Mouse (Mus musculus): ENCODE measurements around the gene Klhl29. TPM values are rescaled to one million over a fixed set of nuclear protein-coding genes. Genes with fewer than 3 reads are reported as not detected.

Gene Klhl29
- total and polyA plus RNA-seq, 3 experiments = not detected

- Histone ChIP-seq H3K4me3 (ENCODE audit: control insufficient read depth in 1 of 2, insufficient read depth in 1 of 2, low read depth in 2 of 2, low read length in 2 of 2) (no peak overlapping the region), H3K27ac (ENCODE audit: control insufficient read depth, low read depth, low read length) (no peak overlapping the region), H3K9ac (ENCODE audit: control insufficient read depth, low read depth, low read length, poor library complexity, severe bottlenecking) (no peak overlapping the region), H3K9me3 (replicated peaks; ENCODE audit: insufficient read depth, low read length) (no peaks in the 10 kb centered on the region), H3K27me3 (ENCODE audit: control insufficient read depth in 1 of 2, insufficient read depth in 2 of 2, low read length in 2 of 2) (no peaks in the 10 kb centered on the region), H3K4me1 (ENCODE audit: control insufficient read depth in 1 of 2, insufficient read depth in 2 of 2, low read length in 2 of 2) (no peaks in the 10 kb centered on the region), H3K36me3 (ENCODE audit: control insufficient read depth in 1 of 2, insufficient read depth in 2 of 2, low read length in 2 of 2) (no peaks in the 10 kb centered on the region), H3K79me2 (ENCODE audit: control insufficient read depth, insufficient read depth, low read length, poor library complexity) (no peaks in the 10 kb centered on the region)
- no peak for DNase-seq (ENCODE audit: low read depth, low spot score)
- TF ChIP-seq POLR2AphosphoS5 (IDR thresholded peaks at IDR 0.05; ENCODE audit: borderline replicate concordance, low read depth, low read length) (no peak), MYB (IDR thresholded peaks at IDR 0.05; ENCODE audit: low read depth, low read length) (no peak), ZC3H11A (IDR thresholded peaks at IDR 0.05; ENCODE audit: low read depth, low read length) (no peak), TCF12 (IDR thresholded peaks at IDR 0.05; ENCODE audit: low read depth, low read length) (no peak), ZNF384 (IDR thresholded peaks at IDR 0.05; ENCODE audit: low read depth, low read length) (no peak), SMC3 (IDR thresholded peaks at IDR 0.05; ENCODE audit: low read depth, low read length) (no peak), CHD1 (IDR thresholded peaks at IDR 0.05; ENCODE audit: low read depth, low read length) (no peak), USF2 (IDR thresholded peaks at IDR 0.05; ENCODE audit: borderline replicate concordance in 1 of 2, insufficient read depth in 1 of 2, low read depth in 1 of 2, low read length in 2 of 2) (no peak), ZMIZ1 (IDR thresholded peaks at IDR 0.05; ENCODE audit: low read depth, low read length) (no peak), CHD2 (IDR thresholded peaks at IDR 0.05; ENCODE audit: low read length) (no peak), MXI1 (IDR thresholded peaks at IDR 0.05; ENCODE audit: low read depth, low read length) (no peak), TAL1 (IDR thresholded peaks at IDR 0.05; ENCODE audit: low read length) (no peak), NRF1 (IDR thresholded peaks at IDR 0.05; ENCODE audit: insufficient read depth, low read depth, low read length, poor library complexity, severe bottlenecking) (no peak), POLR2A (IDR thresholded peaks at IDR 0.05; ENCODE audit: control insufficient read depth in 1 of 2, insufficient read depth in 1 of 2, low read depth in 1 of 2, low read length in 2 of 2, poor library complexity in 1 of 2) (no peak)
Measured at GRCm38 (mm10) chr12:5107795-5108194, 267.7 kb downstream of the Klhl29 start.

- H3K27me3 ChIP-seq (ENCODE audit: control insufficient read depth in 1 of 2, insufficient read depth in 2 of 2, low read length in 2 of 2) = no peaks in the 10 kb centered on the region
- TF ChIP-seq USF1 (IDR thresholded peaks at IDR 0.05; ENCODE audit: low read depth, low read length) = no peak
- no peak for TF ChIP-seq JUND (IDR thresholded peaks at IDR 0.05; ENCODE audit: low read depth, low read length)
- no peak for TF ChIP-seq UBTF (IDR thresholded peaks at IDR 0.05; ENCODE audit: borderline replicate concordance, insufficient read depth, low read depth, low read length)
- TF ChIP-seq ETS1 (IDR thresholded peaks at IDR 0.05; ENCODE audit: low read depth, low read length) = no peak
- no peak for TF ChIP-seq ZNF384 (IDR thresholded peaks at IDR 0.05; ENCODE audit: low read depth, low read length)
- TF ChIP-seq MYB (IDR thresholded peaks at IDR 0.05; ENCODE audit: low read depth, low read length) = no peak
- no peak for TF ChIP-seq ZKSCAN1 (IDR thresholded peaks at IDR 0.05; ENCODE audit: low read depth, low read length)
- no peak for TF ChIP-seq CHD1 (IDR thresholded peaks at IDR 0.05; ENCODE audit: low read depth, low read length)
- TF ChIP-seq BHLHE40 (IDR thresholded peaks at IDR 0.05; ENCODE audit: borderline replicate concordance, low read depth, low read length) = no peak
- no peak for TF ChIP-seq ZMIZ1 (IDR thresholded peaks at IDR 0.05; ENCODE audit: low read depth, low read length)
- TF ChIP-seq EP300 (IDR thresholded peaks at IDR 0.05; ENCODE audit: low read depth in 1 of 2, low read length in 2 of 2) = no peak
- no peak for TF ChIP-seq E2F4 (IDR thresholded peaks at IDR 0.05; ENCODE audit: borderline replicate concordance, low read depth, low read length)
- no peak for TF ChIP-seq HCFC1 (IDR thresholded peaks at IDR 0.05; ENCODE audit: low read depth, low read length)
- no peak for TF ChIP-seq NELFE (IDR thresholded peaks at IDR 0.05; ENCODE audit: low read depth, low read length)
- no peak for TF ChIP-seq TCF12 (IDR thresholded peaks at IDR 0.05; ENCODE audit: low read depth, low read length)
- TF ChIP-seq RAD21 (IDR thresholded peaks at IDR 0.05; ENCODE audit: low read depth, low read length) = no peak
- no peak for TF ChIP-seq MAZ (IDR thresholded peaks at IDR 0.05; ENCODE audit: low read depth, low read length)
- no peak for TF ChIP-seq NRF1 (IDR thresholded peaks at IDR 0.05; ENCODE audit: insufficient read depth, low read depth, low read length, poor library complexity, severe bottlenecking)
- TF ChIP-seq SMC3 (IDR thresholded peaks at IDR 0.05; ENCODE audit: low read depth, low read length) = no peak
- TF ChIP-seq ELF1 (IDR thresholded peaks at IDR 0.05; ENCODE audit: low read depth, low read length) = no peak
- H3K4me3 ChIP-seq (ENCODE audit: control insufficient read depth in 1 of 2, insufficient read depth in 1 of 2, low read depth in 2 of 2, low read length in 2 of 2) = no peak overlapping the region
- no peaks in the 10 kb centered on the region for H3K79me2 ChIP-seq (ENCODE audit: control insufficient read depth, insufficient read depth, low read length, poor library complexity)
- H3K4me1 ChIP-seq (ENCODE audit: control insufficient read depth in 1 of 2, insufficient read depth in 2 of 2, low read length in 2 of 2) = no peaks in the 10 kb centered on the region
- H3K9me3 ChIP-seq (replicated peaks; ENCODE audit: insufficient read depth, low read length) = no peaks in the 10 kb centered on the region
- no peaks in the 10 kb centered on the region for H3K36me3 ChIP-seq (ENCODE audit: control insufficient read depth in 1 of 2, insufficient read depth in 2 of 2, low read length in 2 of 2)
- no peak overlapping the region for H3K27ac ChIP-seq (ENCODE audit: control insufficient read depth, low read depth, low read length)
- no peak for DNase-seq (ENCODE audit: low read depth, low spot score)
- no peak overlapping the region for H3K9ac ChIP-seq (ENCODE audit: control insufficient read depth, low read depth, low read length, poor library complexity, severe bottlenecking)
Measured at GRCm38 (mm10) chr12:5104422-5105052, 270.9 kb downstream of the Klhl29 start.
